Mouse (Mus musculus) brown adipose tissue, adult 24 weeks (tissue): ENCODE results near the gene Nxnl1. TPM values are rescaled to one million over a fixed set of nuclear protein-coding genes. Genes with fewer than 3 reads are reported as not detected.

Experiments
- H3K27ac ChIP-seq: fragments of 200-500 bp; replicated peaks from 2 replicates; pipeline ENCODE4 v1.5.1; 2012; ENCODE audit warnings: low read depth, mild to moderate bottlenecking, low read length
- H3K4me1 ChIP-seq: fragments of 200-500 bp; 2 replicates; pipeline ENCODE4 v1.6.1; 2012; ENCODE audit warnings: low read length, mixed read lengths; ENCODE audit not compliant: control insufficient read depth, insufficient read depth, insufficient read length
- H3K4me3 ChIP-seq: fragments of 200-500 bp; 2 replicates; pipeline ENCODE4 v1.5.1; 2012; ENCODE audit warnings: low read depth, mild to moderate bottlenecking, low read length, moderate library complexity; ENCODE audit not compliant: insufficient read depth
- polyA plus RNA-seq: library from polyadenylated mRNA; stranded (reverse); fragments of >200 nt; gene quantifications from 2 replicates; pipeline ENCODE4 v1.2.4, GENCODE M21; 2012; ENCODE audit not compliant: missing spikeins, insufficient read depth, insufficient read length

The Nxnl1 gene
- polyA plus RNA-seq: 0.50 and 1.5 TPM in 2 replicates

- Histone ChIP-seq H3K4me1 (peaks cover 12% of the 10 kb centered on the region), H3K27ac (peak within 1 kb of the TSS; percentile 90)
Observed at GRCm38 (mm10) chr8:71566501-71566900, at the start of gene Nxnl1. Gene Nxnl1 (minus strand): TSS chr8:71566601.

GRCm38 (mm10) chr8:71613418-71613817, 47.0 kb upstream of the Nxnl1 start:
- H3K4me3 ChIP-seq: no peak overlapping the region
- peaks cover 7% of the 10 kb centered on the region for H3K4me1 ChIP-seq
- no peak overlapping the region for H3K27ac ChIP-seq

More at GRCm38 (mm10) chr8:71566501-71566900, at the start of gene Nxnl1:
- no peak within 1 kb of the TSS for H3K4me3 ChIP-seq

GRCm38 (mm10) chr8:71612141-71612540, 45.7 kb upstream of the Nxnl1 start:
- Histone ChIP-seq H3K4me1 (peaks cover 7% of the 10 kb centered on the region), H3K4me3 (peak overlapping the region; percentile 79), H3K27ac (peak overlapping the region; percentile 8; the same call in 1 of the 2 replicates)

GRCm38 (mm10) chr8:71610822-71611651, 44.6 kb upstream of the Nxnl1 start, which contains the start of gene Colgalt1:
Gene Colgalt1 (plus strand): TSS chr8:71610998.
- Histone ChIP-seq H3K27ac (peak within 1 kb of the TSS; percentile 54), H3K4me1 (peaks cover 7% of the 10 kb centered on the region), H3K4me3 (peak within 1 kb of the TSS; percentile 79)

- H3K4me3 ChIP-seq: no peak overlapping the region
- H3K4me1 ChIP-seq: peaks cover 2% of the 10 kb centered on the region; the same call in 1 of the 2 replicates
- no peak overlapping the region for H3K27ac ChIP-seq
Observed at GRCm38 (mm10) chr8:71604021-71604420, 37.6 kb upstream of the Nxnl1 start.

GRCm38 (mm10) chr8:71602666-71603334, 36.4 kb upstream of the Nxnl1 start:
- no peak overlapping the region for H3K27ac ChIP-seq
- peaks cover 2% of the 10 kb centered on the region; the same call in 1 of the 2 replicates for H3K4me1 ChIP-seq
- peak overlapping the region; percentile 32 for H3K4me3 ChIP-seq

GRCm38 (mm10) chr8:71601939-71602665, 35.7 kb upstream of the Nxnl1 start:
- Histone ChIP-seq H3K27ac (no peak overlapping the region), H3K4me1 (peaks cover 2% of the 10 kb centered on the region; the same call in 1 of the 2 replicates), H3K4me3 (peak overlapping the region; percentile 32)

GRCm38 (mm10) chr8:71598841-71599240, 32.4 kb upstream of the Nxnl1 start:
- no peak overlapping the region for H3K4me3 ChIP-seq
- H3K27ac ChIP-seq: no peak overlapping the region
- peaks cover 5% of the 10 kb centered on the region; the same call in 1 of the 2 replicates for H3K4me1 ChIP-seq

GRCm38 (mm10) chr8:71598375-71598774, 32.0 kb upstream of the Nxnl1 start:
- H3K4me3 ChIP-seq: no peak overlapping the region
- H3K27ac ChIP-seq: no peak overlapping the region
- H3K4me1 ChIP-seq: peaks cover 7% of the 10 kb centered on the region; the same call in 1 of the 2 replicates

GRCm38 (mm10) chr8:71597451-71597850, 31.1 kb upstream of the Nxnl1 start, which contains the start of gene Fam129c:
Gene Fam129c (plus strand): TSS chr8:71597648.
- H3K27ac ChIP-seq: no peak within 1 kb of the TSS
- no peak within 1 kb of the TSS for H3K4me3 ChIP-seq
- H3K4me1 ChIP-seq: peaks cover 10% of the 10 kb centered on the region

- Histone ChIP-seq H3K27ac (no peak overlapping the region), H3K4me1 (peaks cover 10% of the 10 kb centered on the region), H3K4me3 (no peak overlapping the region)
Observed at GRCm38 (mm10) chr8:71596798-71597197, 30.4 kb upstream of the Nxnl1 start.

- H3K4me1 ChIP-seq: peaks cover 10% of the 10 kb centered on the region
- H3K4me3 ChIP-seq: no peak overlapping the region
Observed at GRCm38 (mm10) chr8:71596384-71596783, 30.0 kb upstream of the Nxnl1 start.

GRCm38 (mm10) chr8:71595862-71596261, 29.5 kb upstream of the Nxnl1 start:
- H3K4me1 ChIP-seq: peaks cover 12% of the 10 kb centered on the region
- no peak overlapping the region for H3K27ac ChIP-seq
- no peak overlapping the region for H3K4me3 ChIP-seq

More at GRCm38 (mm10) chr8:71596384-71596783, 30.0 kb upstream of the Nxnl1 start:
- H3K27ac ChIP-seq: no peak overlapping the region

GRCm38 (mm10) chr8:71594324-71594722, 27.9 kb upstream of the Nxnl1 start:
- Histone ChIP-seq H3K27ac (no peak overlapping the region), H3K4me1 (peaks cover 12% of the 10 kb centered on the region), H3K4me3 (no peak overlapping the region)
